Mouse (Mus musculus) limb, embryonic 11.5 days (tissue): ENCODE measurements around the gene Gm6899. TPM values are rescaled to one million over a fixed set of nuclear protein-coding genes. Genes with fewer than 3 reads are reported as not detected.

Experiments
- ATAC-seq: fragments of 200-750 bp; cut with Nextera tagmentation; 2 replicates; pipeline ENCODE4 v1.8.0; 2017; ENCODE audit warnings: low read depth; ENCODE audit not compliant: insufficient number of reproducible peaks, low FRiP score, low TSS enrichment
- DNase-seq: peaks from one replicate; pipeline ENCODE4 v3.0.0-alpha.2; 2015; ENCODE audit warnings: low spot score
- H3K27ac ChIP-seq: fragments of 300-500 bp; sonication (generic); replicated peaks from 2 replicates; pipeline ENCODE4 v1.5.1; 2014; ENCODE audit warnings: low read depth, mild to moderate bottlenecking, low read length
- H3K27me3 ChIP-seq: fragments of 300-500 bp; sonication (generic); 2 replicates; pipeline ENCODE4 v1.6.1; 2014; ENCODE audit warnings: mild to moderate bottlenecking, low read length, mixed read lengths; ENCODE audit not compliant: control insufficient read depth, insufficient read depth
- H3K36me3 ChIP-seq: fragments of 300-500 bp; sonication (generic); 2 replicates; pipeline ENCODE4 v1.6.1; 2014; ENCODE audit warnings: mild to moderate bottlenecking, low read length, moderate library complexity, mixed read lengths; ENCODE audit not compliant: control insufficient read depth, insufficient read depth
- H3K4me1 ChIP-seq: fragments of 300-500 bp; sonication (generic); 2 replicates; pipeline ENCODE4 v1.6.1; 2014; ENCODE audit warnings: low read length, mixed read lengths; ENCODE audit not compliant: control insufficient read depth, insufficient read depth
- H3K4me2 ChIP-seq: fragments of 300-500 bp; sonication (generic); 2 replicates; pipeline ENCODE4 v1.6.1; 2014; ENCODE audit warnings: low read depth, mild to moderate bottlenecking, moderate library complexity; ENCODE audit not compliant: severe bottlenecking
- H3K4me3 ChIP-seq: fragments of 300-500 bp; sonication (generic); 2 replicates; pipeline ENCODE4 v1.5.1; 2014; ENCODE audit warnings: low read depth, low read length
- H3K9ac ChIP-seq: fragments of 300-500 bp; sonication (generic); 2 replicates; pipeline ENCODE4 v1.6.1; 2014; ENCODE audit warnings: mild to moderate bottlenecking, low read length
- H3K9me3 ChIP-seq: fragments of 300-500 bp; sonication (generic); 2 replicates; pipeline ENCODE4 v1.6.1; 2016; ENCODE audit warnings: low read length; ENCODE audit not compliant: control insufficient read depth
- WGBS: fragments of 180-500 bp; shearing (Covaris S2); extraction: QIAGEN DNeasy Blood & Tissue Kit; methylation state at CpG from one replicate; pipeline ENCODE4 v1.1.7; 2014; 5-methylcytosine and 5-hydroxymethylcytosine counted together
- polyA plus RNA-seq: library from polyadenylated mRNA; unstranded; fragments of >200 nt; fragmentation: Nextera tagmentation; extraction: Ambion mirVana; gene quantifications from 2 replicates; pipeline ENCODE4 v1.2.1, GENCODE M21; 2014

Gm6899 gene
- polyA plus RNA-seq, 1 experiment from 2014 or later: not detected

- DNase-seq (no peak), ATAC-seq (no peak)
- Histone ChIP-seq H3K27me3 (no peaks in the 10 kb centered on the region), H3K4me2 (no peak overlapping the region), H3K27ac (no peak overlapping the region), H3K36me3 (no peaks in the 10 kb centered on the region), H3K4me1 (peaks cover 8% of the 10 kb centered on the region; the same call in 1 of the 2 replicates), H3K9me3 (no peaks in the 10 kb centered on the region), H3K9ac (no peak overlapping the region), H3K4me3 (no peak overlapping the region)
- 93% methylated on average over 1 of the region's 1 CpGs for WGBS
These were observed 3.1 kb downstream of the Gm6899 start for GRCm38 (mm10) chr11:26596186-26596585.

GRCm38 (mm10) chr11:26597145-26597544 lies 4.1 kb downstream of the Gm6899 start:
- Histone ChIP-seq H3K9me3 (no peaks in the 10 kb centered on the region), H3K4me3 (no peak overlapping the region), H3K27me3 (no peaks in the 10 kb centered on the region), H3K4me1 (peaks cover 8% of the 10 kb centered on the region; the same call in 1 of the 2 replicates), H3K36me3 (no peaks in the 10 kb centered on the region), H3K27ac (no peak overlapping the region), H3K9ac (no peak overlapping the region), H3K4me2 (no peak overlapping the region)
- ATAC-seq (no peak), DNase-seq (no peak)
- WGBS: 83% methylated on average over 6 of the region's 6 CpGs

GRCm38 (mm10) chr11:26597761-26598160 lies 4.7 kb downstream of the Gm6899 start:
- DNase-seq: no peak
- no peak for ATAC-seq
- WGBS: 78% methylated on average over 6 of the region's 6 CpGs
- H3K4me3 ChIP-seq: no peak overlapping the region
- H3K27me3 ChIP-seq: no peaks in the 10 kb centered on the region
- no peak overlapping the region for H3K27ac ChIP-seq
- H3K4me2 ChIP-seq: no peak overlapping the region
- H3K4me1 ChIP-seq: peaks cover 3% of the 10 kb centered on the region; the same call in 1 of the 2 replicates
- H3K9ac ChIP-seq: no peak overlapping the region
- no peaks in the 10 kb centered on the region for H3K36me3 ChIP-seq
- no peaks in the 10 kb centered on the region for H3K9me3 ChIP-seq

- no peak overlapping the region for H3K9ac ChIP-seq
- DNase-seq (no peak), ATAC-seq (no peak)
These were observed 5.8 kb downstream of the Gm6899 start for GRCm38 (mm10) chr11:26598876-26599275.

GRCm38 (mm10) chr11:26600692-26601091 lies 7.7 kb downstream of the Gm6899 start:
- H3K9me3 ChIP-seq: no peaks in the 10 kb centered on the region
- H3K4me3 ChIP-seq: no peak overlapping the region
- DNase-seq (no peak), ATAC-seq (no peak)
- H3K4me1 ChIP-seq: no peaks in the 10 kb centered on the region
- WGBS: 84% methylated on average over 4 of the region's 4 CpGs
- H3K4me2 ChIP-seq: no peak overlapping the region
- no peak overlapping the region for H3K9ac ChIP-seq
- H3K27ac ChIP-seq: no peak overlapping the region
- no peaks in the 10 kb centered on the region for H3K36me3 ChIP-seq
- H3K27me3 ChIP-seq: no peaks in the 10 kb centered on the region

More at GRCm38 (mm10) chr11:26598876-26599275, 5.8 kb downstream of the Gm6899 start:
- H3K36me3 ChIP-seq: no peaks in the 10 kb centered on the region
- H3K4me3 ChIP-seq: no peak overlapping the region
- no peaks in the 10 kb centered on the region for H3K9me3 ChIP-seq
- no peaks in the 10 kb centered on the region for H3K4me1 ChIP-seq
- no peaks in the 10 kb centered on the region for H3K27me3 ChIP-seq
- WGBS: 78% methylated on average over 1 of the region's 1 CpGs
- H3K27ac ChIP-seq: no peak overlapping the region
- no peak overlapping the region for H3K4me2 ChIP-seq

GRCm38 (mm10) chr11:26601571-26602175 lies 8.6 kb downstream of the Gm6899 start:
- ATAC-seq (no peak), DNase-seq (no peak)
- Histone ChIP-seq H3K4me1 (no peaks in the 10 kb centered on the region), H3K4me2 (no peak overlapping the region), H3K27me3 (no peaks in the 10 kb centered on the region), H3K36me3 (no peaks in the 10 kb centered on the region), H3K9me3 (no peaks in the 10 kb centered on the region), H3K9ac (no peak overlapping the region), H3K27ac (no peak overlapping the region), H3K4me3 (no peak overlapping the region)
- 94% methylated on average over 2 of the region's 2 CpGs for WGBS

GRCm38 (mm10) chr11:26604061-26604655 lies 11.1 kb downstream of the Gm6899 start:
- Histone ChIP-seq H3K9ac (no peak overlapping the region), H3K9me3 (no peaks in the 10 kb centered on the region), H3K4me1 (no peaks in the 10 kb centered on the region), H3K4me3 (no peak overlapping the region), H3K27me3 (no peaks in the 10 kb centered on the region), H3K27ac (no peak overlapping the region), H3K36me3 (no peaks in the 10 kb centered on the region), H3K4me2 (no peak overlapping the region)
- ATAC-seq (no peak), DNase-seq (no peak)
- WGBS: 93% methylated on average over 1 of the region's 1 CpGs

- no peak overlapping the region for H3K27ac ChIP-seq
- ATAC-seq (no peak), DNase-seq (peak; percentile 22)
- no peaks in the 10 kb centered on the region for H3K9me3 ChIP-seq
- no peak overlapping the region for H3K4me2 ChIP-seq
- no peak overlapping the region for H3K4me3 ChIP-seq
- no peaks in the 10 kb centered on the region for H3K36me3 ChIP-seq
- no peak overlapping the region for H3K9ac ChIP-seq
- H3K27me3 ChIP-seq: no peaks in the 10 kb centered on the region
- H3K4me1 ChIP-seq: no peaks in the 10 kb centered on the region
- WGBS: 63% methylated on average over 10 of the region's 10 CpGs
These were observed 15.8 kb downstream of the Gm6899 start for GRCm38 (mm10) chr11:26608795-26609194.
